Mouse (Mus musculus): ENCODE measurements around the gene Ms4a4c.
"Not testable (repeated sequence)": the region's sequence is repeated elsewhere in the genome, so short reads cannot be mapped to it uniquely, and the experiment has no call there.

The Ms4a4c gene

GRCm38 (mm10) chr19:11404527-11404926, at the start of gene Ms4a4c:
Gene Ms4a4c (plus strand): TSS chr19:11404770.
- no peak for DNase-seq (ENCODE audit: low read depth)

GRCm38 (mm10) chr19:11355730-11356129, 48.8 kb upstream of the Ms4a4c start:
- no peak for DNase-seq (ENCODE audit: low read depth)

GRCm38 (mm10) chr19:11360106-11360505, 44.5 kb upstream of the Ms4a4c start:
- no peak for DNase-seq (ENCODE audit: low read depth)

- no peak for DNase-seq (ENCODE audit: low read depth)
These were observed 42.6 kb upstream of the Ms4a4c start for GRCm38 (mm10) chr19:11362002-11362401.

GRCm38 (mm10) chr19:11368310-11368709, 36.3 kb upstream of the Ms4a4c start:
- no peak for DNase-seq (ENCODE audit: low read depth)

GRCm38 (mm10) chr19:11371181-11371580, 33.4 kb upstream of the Ms4a4c start:
- DNase-seq (ENCODE audit: low read depth): no peak

GRCm38 (mm10) chr19:11375273-11375672, 29.3 kb upstream of the Ms4a4c start, which contains the start of gene Ms4a4a:
Gene Ms4a4a (plus strand): TSS chr19:11375523.
- no peak for DNase-seq (ENCODE audit: low read depth)

GRCm38 (mm10) chr19:11376399-11376798, 28.2 kb upstream of the Ms4a4c start:
- no peak for DNase-seq (ENCODE audit: low read depth)

- DNase-seq (ENCODE audit: low read depth): no peak
These were observed 17.5 kb upstream of the Ms4a4c start for GRCm38 (mm10) chr19:11387109-11387508.

GRCm38 (mm10) chr19:11387685-11388084, 16.9 kb upstream of the Ms4a4c start:
- DNase-seq (ENCODE audit: low read depth): no peak

GRCm38 (mm10) chr19:11388949-11389348, 15.6 kb upstream of the Ms4a4c start:
- DNase-seq (ENCODE audit: low read depth): no peak

GRCm38 (mm10) chr19:11395769-11396168, 8.8 kb upstream of the Ms4a4c start:
- no peak for DNase-seq (ENCODE audit: low read depth)

- no peak for DNase-seq (ENCODE audit: low read depth)
These were observed 2.9 kb downstream of the Ms4a4c start for GRCm38 (mm10) chr19:11407428-11407827.

GRCm38 (mm10) chr19:11408591-11408990, 4.0 kb downstream of the Ms4a4c start:
- no peak for DNase-seq (ENCODE audit: low read depth)

- no peak for DNase-seq (ENCODE audit: low read depth)
These were observed 7.1 kb downstream of the Ms4a4c start for GRCm38 (mm10) chr19:11411640-11412039.

- no peak for DNase-seq (ENCODE audit: low read depth)
These were observed 9.5 kb downstream of the Ms4a4c start for GRCm38 (mm10) chr19:11414084-11414483.

- no peak for DNase-seq (ENCODE audit: low read depth)
These were observed 11.0 kb downstream of the Ms4a4c start for GRCm38 (mm10) chr19:11415581-11415980.

- not testable (repeated sequence) for DNase-seq (ENCODE audit: low read depth)
These were observed 14.3 kb downstream of the Ms4a4c start for GRCm38 (mm10) chr19:11418865-11419264.

- not testable (repeated sequence) for DNase-seq (ENCODE audit: low read depth)
These were observed 26.6 kb downstream of the Ms4a4c start for GRCm38 (mm10) chr19:11431209-11431608.

- DNase-seq (ENCODE audit: low read depth): no peak
These were observed 30.7 kb downstream of the Ms4a4c start for GRCm38 (mm10) chr19:11435058-11435834.

GRCm38 (mm10) chr19:11443338-11443737, 38.8 kb downstream of the Ms4a4c start, which contains the start of gene Ms4a4b:
Gene Ms4a4b (plus strand): TSS chr19:11443553.
- no peak for DNase-seq (ENCODE audit: low read depth)

GRCm38 (mm10) chr19:11443964-11444363, 39.4 kb downstream of the Ms4a4c start:
- no peak for DNase-seq (ENCODE audit: low read depth)

- no peak for DNase-seq (ENCODE audit: low read depth)
These were observed 42.7 kb downstream of the Ms4a4c start for GRCm38 (mm10) chr19:11447238-11447637.

GRCm38 (mm10) chr19:11459041-11459440, 54.5 kb downstream of the Ms4a4c start:
- not testable (repeated sequence) for DNase-seq (ENCODE audit: low read depth)

Measured in c-Kit-positive CD71-negative TER-119-negative erythroid progenitor cells, embryonic 14.5 days (primary cell).